Mouse (Mus musculus) A20 (cell line): ENCODE measurements around the gene Dusp28.

Source experiments
- DNase-seq: peaks from one replicate; pipeline ENCODE4 v3.0.0-alpha.2; 2011; ENCODE audit warnings: low read depth, low spot score

Dusp28 gene

GRCm38 (mm10) chr1:92907632-92908360 is 1.0 kb downstream of the Dusp28 start:
- DNase-seq = no peak

GRCm38 (mm10) chr1:92908664-92909063 is 1.9 kb downstream of the Dusp28 start:
- no peak for DNase-seq

- DNase-seq = peak; percentile 74
These were observed 2.3 kb downstream of the Dusp28 start for GRCm38 (mm10) chr1:92909068-92909467.

- DNase-seq = peak; percentile 79
These were observed 3.6 kb downstream of the Dusp28 start, which contains the start of gene Rnpepl1 for GRCm38 (mm10) chr1:92910239-92910885. Gene Rnpepl1, plus strand, starts transcription at chr1:92910783.

GRCm38 (mm10) chr1:92910925-92911720 is 4.3 kb downstream of the Dusp28 start:
- peak; percentile 70 for DNase-seq

- DNase-seq = peak; percentile 58
These were observed 4.9 kb downstream of the Dusp28 start for GRCm38 (mm10) chr1:92911721-92912138.

- peak; percentile 48 for DNase-seq
These were observed 5.5 kb downstream of the Dusp28 start for GRCm38 (mm10) chr1:92912286-92912685.

- no peak for DNase-seq
These were observed 7.5 kb downstream of the Dusp28 start for GRCm38 (mm10) chr1:92914239-92914638.

- DNase-seq = no peak
These were observed 8.2 kb downstream of the Dusp28 start for GRCm38 (mm10) chr1:92914993-92915392.

GRCm38 (mm10) chr1:92916725-92917124 is 9.9 kb downstream of the Dusp28 start:
- no peak for DNase-seq

GRCm38 (mm10) chr1:92919151-92919550 is 12.4 kb downstream of the Dusp28 start:
- no peak for DNase-seq

GRCm38 (mm10) chr1:92919775-92920174 is 13.0 kb downstream of the Dusp28 start:
- no peak for DNase-seq

- DNase-seq = no peak
These were observed 13.9 kb downstream of the Dusp28 start for GRCm38 (mm10) chr1:92920474-92921200.

GRCm38 (mm10) chr1:92921496-92921895 is 14.7 kb downstream of the Dusp28 start:
- DNase-seq = no peak

GRCm38 (mm10) chr1:92930171-92930706 is 23.5 kb downstream of the Dusp28 start:
- DNase-seq = no peak

GRCm38 (mm10) chr1:92933611-92934010 is 26.8 kb downstream of the Dusp28 start:
- no peak for DNase-seq

- DNase-seq = peak; percentile 98
These were observed 27.5 kb downstream of the Dusp28 start, which contains the start of gene Capn10 for GRCm38 (mm10) chr1:92934182-92934827. Gene Capn10, plus strand, starts transcription at chr1:92934376.

GRCm38 (mm10) chr1:92935054-92935962 is 28.5 kb downstream of the Dusp28 start:
- DNase-seq = peak; percentile 37

GRCm38 (mm10) chr1:92935977-92936376 is 29.2 kb downstream of the Dusp28 start:
- peak; percentile 20 for DNase-seq

GRCm38 (mm10) chr1:92936467-92936866 is 29.7 kb downstream of the Dusp28 start:
- no peak for DNase-seq
